In genomic region chr9:35249476-35249875, GRCm38 (mm10) we compare ENCODE assay signal across 31 mouse cellular contexts. TPM values are rescaled to one million over a fixed set of nuclear protein-coding genes. Genes with fewer than 3 reads are reported as not detected.
DNase-seq lines count a peak whose midpoint lies in the region; ATAC-seq and TF ChIP-seq lines count a peak whose summit lies in the region.
"Had no signal": no experiment of that assay in that cellular context is flagged by ENCODE, and none has a peak within 500 bp of the region (broad histone marks: within the 10 kb centered on the region; RNA-seq: fewer than 3 reads in every experiment).

No protein-coding gene starts in this region.

- H3K4me1 ChIP-seq in embryonic facial prominence, embryonic 12.5 days: peaks cover 11% of the 10 kb centered on the region; the same call in 1 of the 2 replicates
- no peaks in the 10 kb centered on the region for H3K4me1 ChIP-seq in embryonic facial prominence, embryonic 10.5 days
- no peaks in the 10 kb centered on the region for H3K4me1 ChIP-seq in lung, embryonic 14.5 days (ENCODE audit: insufficient read depth)
- peaks cover 9% of the 10 kb centered on the region for H3K4me1 ChIP-seq in embryonic facial prominence, embryonic 14.5 days (ENCODE audit: control insufficient read depth, insufficient read depth, low read length)
- H3K4me1 ChIP-seq: forebrain, embryonic 12.5 days; liver, embryonic 15.5 days; midbrain, embryonic 12.5 days; stomach, embryonic 15.5 days had no signal

- no peak overlapping the region for H3K4me2 ChIP-seq in embryonic facial prominence, embryonic 12.5 days (replicated peaks)
- H3K4me2 ChIP-seq in lung, embryonic 14.5 days: no peak overlapping the region
- H3K4me2 ChIP-seq in embryonic facial prominence, embryonic 14.5 days (ENCODE audit: low read depth, low read length): no peak overlapping the region; the same call in 1 of the 2 replicates
- H3K4me2 ChIP-seq: forebrain, embryonic 12.5 days; heart, embryonic 12.5 days; hindbrain, embryonic 14.5 days; liver, embryonic 15.5 days; lung, embryonic 15.5 days; midbrain, embryonic 12.5 days; neural tube, embryonic 15.5 days; stomach, embryonic 15.5 days had no signal

- H3K36me3 ChIP-seq in embryonic facial prominence, embryonic 12.5 days: no peaks in the 10 kb centered on the region
- H3K36me3 ChIP-seq in embryonic facial prominence, embryonic 10.5 days (replicated peaks): 0 out of 2 replicates have a peak, but pooled peaks cover 2% of the 10 kb centered on the region
- H3K36me3 ChIP-seq in lung, embryonic 14.5 days (ENCODE audit: insufficient read depth): 0 out of 2 replicates have a peak, but pooled peaks cover 4% of the 10 kb centered on the region
- no peaks in the 10 kb centered on the region for H3K36me3 ChIP-seq in embryonic facial prominence, embryonic 14.5 days (ENCODE audit: control insufficient read depth, insufficient read depth, low read length)
- H3K36me3 ChIP-seq: liver, embryonic 15.5 days; lung, embryonic 15.5 days; midbrain, embryonic 12.5 days; neural tube, embryonic 15.5 days; stomach, embryonic 15.5 days had no signal

- no peak for ATAC-seq in embryonic facial prominence, embryonic 12.5 days (ENCODE audit: insufficient number of reproducible peaks, insufficient read depth, low FRiP score, low TSS enrichment)
- peak; percentile 38; the same call in 1 of the 2 replicates for ATAC-seq in lung, embryonic 14.5 days (ENCODE audit: insufficient read depth)
- peak; percentile 57; the same call in 1 of the 2 replicates for ATAC-seq in embryonic facial prominence, embryonic 14.5 days (ENCODE audit: low read depth)
- ATAC-seq: intestine, postnatal 0 days; Patski had no signal

- no peak overlapping the region for H3K9ac ChIP-seq in embryonic facial prominence, embryonic 12.5 days
- H3K9ac ChIP-seq in lung, embryonic 14.5 days: no peak overlapping the region
- no peak overlapping the region for H3K9ac ChIP-seq in embryonic facial prominence, embryonic 14.5 days (ENCODE audit: low read depth, low read length)
- H3K9ac ChIP-seq: forebrain, embryonic 12.5 days; heart, embryonic 12.5 days; hindbrain, embryonic 14.5 days; liver, embryonic 15.5 days; lung, embryonic 15.5 days; midbrain, embryonic 12.5 days; neural tube, embryonic 15.5 days; stomach, embryonic 15.5 days had no signal

- no peak for DNase-seq in embryonic facial prominence, embryonic 10.5 days (ENCODE audit: low spot score)
- DNase-seq in lung, embryonic 14.5 days: peak; percentile 71
- no peak for DNase-seq in lung, postnatal 10 days
- DNase-seq in embryonic facial prominence, embryonic 14.5 days (ENCODE audit: low spot score): peak; percentile 84
- DNase-seq in spleen, adult 18-20 months: no peak
- no peak for DNase-seq in adrenal gland, postnatal 36 days
- DNase-seq: adrenal gland, postnatal 10 days; cerebellum, adult 11-12 months; cerebellum, adult 9-11 months; heart, adult 2 months; kidney, adult 9 months; kidney, postnatal 10 days; layer of hippocampus, postnatal 36 days; liver; lung, postnatal 36 days; retina, postnatal 1 day; right cerebral cortex, postnatal 14 days; thymus, postnatal 25 days had no signal

- no peak overlapping the region for H3K4me3 ChIP-seq in embryonic facial prominence, embryonic 12.5 days
- no peak overlapping the region for H3K4me3 ChIP-seq in embryonic facial prominence, embryonic 10.5 days
- no peak overlapping the region for H3K4me3 ChIP-seq in lung, embryonic 14.5 days (ENCODE audit: low read depth, low read length)
- no peak overlapping the region for H3K4me3 ChIP-seq in embryonic facial prominence, embryonic 14.5 days (ENCODE audit: low read depth, low read length)
- H3K4me3 ChIP-seq: erythroblast, embryonic 14.5 days; forebrain, embryonic 12.5 days; heart, adult 2 months; heart, embryonic 12.5 days; liver, embryonic 15.5 days; lung, embryonic 15.5 days; midbrain, embryonic 12.5 days; neural tube, embryonic 15.5 days; stomach, embryonic 15.5 days had no signal

- H3K27ac ChIP-seq in embryonic facial prominence, embryonic 12.5 days: 0 out of 2 replicates have a peak overlapping the region, but pooled peaks have one; percentile 50
- no peak overlapping the region for H3K27ac ChIP-seq in embryonic facial prominence, embryonic 10.5 days (replicated peaks)
- no peak overlapping the region for H3K27ac ChIP-seq in lung, embryonic 14.5 days (ENCODE audit: low read depth)
- H3K27ac ChIP-seq in embryonic facial prominence, embryonic 14.5 days (replicated peaks; ENCODE audit: low read depth, low read length): peak overlapping the region; percentile 75
- H3K27ac ChIP-seq: forebrain, embryonic 12.5 days; heart, adult 2 months; hindbrain, embryonic 14.5 days; liver, embryonic 15.5 days; lung, embryonic 15.5 days; midbrain, embryonic 12.5 days; neural tube, embryonic 15.5 days; stomach, embryonic 15.5 days had no signal

- no peaks in the 10 kb centered on the region for H3K9me3 ChIP-seq in embryonic facial prominence, embryonic 12.5 days
- 0 out of 2 replicates have a peak, but pooled peaks cover 2% of the 10 kb centered on the region for H3K9me3 ChIP-seq in embryonic facial prominence, embryonic 10.5 days
- no peaks in the 10 kb centered on the region for H3K9me3 ChIP-seq in lung, embryonic 14.5 days (ENCODE audit: low read depth, low read length)
- H3K9me3 ChIP-seq in embryonic facial prominence, embryonic 14.5 days (ENCODE audit: control insufficient read depth, low read length): no peaks in the 10 kb centered on the region
- H3K9me3 ChIP-seq: forebrain, embryonic 12.5 days; G1E; heart, embryonic 12.5 days; liver, embryonic 15.5 days; lung, embryonic 15.5 days; midbrain, embryonic 12.5 days; neural tube, embryonic 15.5 days; stomach, embryonic 15.5 days had no signal

- H3K27me3 ChIP-seq in embryonic facial prominence, embryonic 12.5 days: no peaks in the 10 kb centered on the region
- no peaks in the 10 kb centered on the region for H3K27me3 ChIP-seq in embryonic facial prominence, embryonic 10.5 days (replicated peaks; ENCODE audit: low read depth, poor library complexity, severe bottlenecking)
- H3K27me3 ChIP-seq in lung, embryonic 14.5 days (ENCODE audit: insufficient read depth, low read length): no peaks in the 10 kb centered on the region
- H3K27me3 ChIP-seq in embryonic facial prominence, embryonic 14.5 days (replicated peaks; ENCODE audit: control insufficient read depth, insufficient read depth, low read length): no peaks in the 10 kb centered on the region
- H3K27me3 ChIP-seq: forebrain, embryonic 12.5 days; heart, embryonic 12.5 days; liver, embryonic 15.5 days; lung, embryonic 15.5 days; midbrain, embryonic 12.5 days; neural tube, embryonic 15.5 days; Patski; stomach, embryonic 15.5 days had no signal

- no peak for TF ChIP-seq CTCF in lung, embryonic 14.5 days (IDR thresholded peaks at IDR 0.05; ENCODE audit: low read depth)

RNA-seq across cellular contexts. Expression of gene Fam118b, which starts 18.1 kb away (rescaled TPM):
- polyA plus RNA-seq in embryonic facial prominence, embryonic 12.5 days (2016; fragmentation: Nextera tagmentation; extraction: Ambion mirVana): 58.5 and 59.1 TPM in 2 replicates
- 63.4 and 66.4 TPM in 2 replicates for polyA plus RNA-seq in embryonic facial prominence, embryonic 10.5 days (2016; fragmentation: Nextera tagmentation; extraction: Ambion mirVana)
- 37.9 and 40.4 TPM in 2 replicates for polyA plus RNA-seq in lung, embryonic 14.5 days (2014; fragmentation: Nextera tagmentation; extraction: Ambion mirVana)
- polyA plus RNA-seq in embryonic facial prominence, embryonic 14.5 days (2014; fragmentation: Nextera tagmentation; extraction: Ambion mirVana): 37.3 and 39.7 TPM in 2 replicates
- total RNA-seq in adrenal gland, postnatal 36 days (2021): 10 to 100 TPM; 11.4 to 14.0 TPM

RNA-seq across cellular contexts. Expression of gene Rpusd4, which starts 18.2 kb away (rescaled TPM):
- polyA plus RNA-seq in embryonic facial prominence, embryonic 12.5 days (2016; fragmentation: Nextera tagmentation; extraction: Ambion mirVana): 30.1 and 34.9 TPM in 2 replicates
- 35.4 and 35.9 TPM in 2 replicates for polyA plus RNA-seq in embryonic facial prominence, embryonic 10.5 days (2016; fragmentation: Nextera tagmentation; extraction: Ambion mirVana)
- polyA plus RNA-seq in lung, embryonic 14.5 days (2014; fragmentation: Nextera tagmentation; extraction: Ambion mirVana): 29.7 and 30.9 TPM in 2 replicates
- 23.4 and 26.8 TPM in 2 replicates for polyA plus RNA-seq in embryonic facial prominence, embryonic 14.5 days (2014; fragmentation: Nextera tagmentation; extraction: Ambion mirVana)
- total RNA-seq in adrenal gland, postnatal 36 days (2021): 10 to 100 TPM; 17.7 to 19.0 TPM

RNA-seq across cellular contexts. Expression of gene Foxred1, which starts 38.6 kb away (rescaled TPM):
- 49.5 and 52.7 TPM in 2 replicates for polyA plus RNA-seq in embryonic facial prominence, embryonic 12.5 days (2016; fragmentation: Nextera tagmentation; extraction: Ambion mirVana)
- polyA plus RNA-seq in embryonic facial prominence, embryonic 10.5 days (2016; fragmentation: Nextera tagmentation; extraction: Ambion mirVana): 51.4 and 57.5 TPM in 2 replicates
- 39.6 and 41.1 TPM in 2 replicates for polyA plus RNA-seq in lung, embryonic 14.5 days (2014; fragmentation: Nextera tagmentation; extraction: Ambion mirVana)
- polyA plus RNA-seq in embryonic facial prominence, embryonic 14.5 days (2014; fragmentation: Nextera tagmentation; extraction: Ambion mirVana): 27.2 and 30.0 TPM in 2 replicates
- total RNA-seq in adrenal gland, postnatal 36 days (2021): 10 to 100 TPM; 50.7 to 54.4 TPM

RNA-seq across cellular contexts. Expression of gene Tirap, which starts 49.4 kb away (rescaled TPM):
- polyA plus RNA-seq in embryonic facial prominence, embryonic 12.5 days (2016; fragmentation: Nextera tagmentation; extraction: Ambion mirVana): 11.6 and 13.3 TPM in 2 replicates
- 20.3 and 21.8 TPM in 2 replicates for polyA plus RNA-seq in embryonic facial prominence, embryonic 10.5 days (2016; fragmentation: Nextera tagmentation; extraction: Ambion mirVana)
- 11.6 and 12.0 TPM in 2 replicates for polyA plus RNA-seq in lung, embryonic 14.5 days (2014; fragmentation: Nextera tagmentation; extraction: Ambion mirVana)
- 10.0 and 10.8 TPM in 2 replicates for polyA plus RNA-seq in embryonic facial prominence, embryonic 14.5 days (2014; fragmentation: Nextera tagmentation; extraction: Ambion mirVana)
- total RNA-seq in adrenal gland, postnatal 36 days (2021): 1 to 10 TPM; 5.6 to 6.5 TPM

RNA-seq across cellular contexts. Expression of gene Srpr, which starts 49.5 kb away (rescaled TPM):
- 108 and 112 TPM in 2 replicates for polyA plus RNA-seq in embryonic facial prominence, embryonic 12.5 days (2016; fragmentation: Nextera tagmentation; extraction: Ambion mirVana)
- 84.6 and 86.8 TPM in 2 replicates for polyA plus RNA-seq in embryonic facial prominence, embryonic 10.5 days (2016; fragmentation: Nextera tagmentation; extraction: Ambion mirVana)
- polyA plus RNA-seq in lung, embryonic 14.5 days (2014; fragmentation: Nextera tagmentation; extraction: Ambion mirVana): 129 and 133 TPM in 2 replicates
- 161 and 167 TPM in 2 replicates for polyA plus RNA-seq in embryonic facial prominence, embryonic 14.5 days (2014; fragmentation: Nextera tagmentation; extraction: Ambion mirVana)
- 100 to 1,000 TPM; 166 to 172 TPM for total RNA-seq in adrenal gland, postnatal 36 days (2021)

Comparison
In these comparisons a context has a peak if more than half of its experiments do, and no peak if none do; other contexts are left out.
1. H3K27ac ChIP-seq: peak in embryonic facial prominence, embryonic 12.5 days (single experiment) and embryonic facial prominence, embryonic 14.5 days (single experiment); none in embryonic facial prominence, embryonic 10.5 days (single experiment) and lung, embryonic 14.5 days (single experiment).
2. DNase-seq: peak in lung, embryonic 14.5 days (single experiment) and embryonic facial prominence, embryonic 14.5 days (single experiment); none in embryonic facial prominence, embryonic 10.5 days (single experiment), lung, postnatal 10 days (single experiment), spleen, adult 18-20 months (0 of 2) and adrenal gland, postnatal 36 days (0 of 2).